Mouse (Mus musculus) gastrocnemius, postnatal 10 days (tissue): ENCODE data around the gene 4930512M02Rik. TPM values are rescaled to one million over a fixed set of nuclear protein-coding genes. Genes with fewer than 3 reads are reported as not detected.
A peak's percentile ranks its signal among the peaks of the same experiment; 100 is the strongest.

Source experiments
- DNase-seq: peaks from one replicate; pipeline ENCODE4 v3.0.0; 2021; ENCODE audit warnings: mixed read lengths
- total RNA-seq, 2 experiments: library from RNA; stranded (reverse); gene quantifications; 2 replicates each; pipeline ENCODE4 v1.2.3; 2021

Gene 4930512M02Rik
- total RNA-seq, 2 experiments from 2014 or later: not detected

GRCm38 (mm10) chr11:11564266-11565044 lies 63.2 kb downstream of the 4930512M02Rik start:
- no peak for DNase-seq

- no peak for DNase-seq
Measured at GRCm38 (mm10) chr11:11561118-11561517, 66.5 kb downstream of the 4930512M02Rik start.

GRCm38 (mm10) chr11:11559099-11559686 lies 68.4 kb downstream of the 4930512M02Rik start:
- no peak for DNase-seq

- DNase-seq: no peak
Measured at GRCm38 (mm10) chr11:11558662-11559061, 69.0 kb downstream of the 4930512M02Rik start.

GRCm38 (mm10) chr11:11557173-11557967 lies 70.3 kb downstream of the 4930512M02Rik start:
- peak; percentile 41 for DNase-seq

GRCm38 (mm10) chr11:11556186-11556585 lies 71.4 kb downstream of the 4930512M02Rik start:
- no peak for DNase-seq

- DNase-seq: no peak
Measured at GRCm38 (mm10) chr11:11555563-11555962, 72.1 kb downstream of the 4930512M02Rik start.

- DNase-seq: no peak
Measured at GRCm38 (mm10) chr11:11547597-11548240, 79.9 kb downstream of the 4930512M02Rik start.

- DNase-seq: no peak
Measured at GRCm38 (mm10) chr11:11546903-11547511, 80.6 kb downstream of the 4930512M02Rik start.

GRCm38 (mm10) chr11:11545948-11546347 lies 81.7 kb downstream of the 4930512M02Rik start:
- no peak for DNase-seq

Other genes starting within 250 kb of the 4930512M02Rik start
- gene Spata48, start 165.7 kb downstream of the 4930512M02Rik start, total RNA-seq: 1 to 10 TPM in 1 of 2 experiments, under 1 TPM in 1; 0.89 to 1.6 TPM
- gene Zpbp, start 165.4 kb downstream of the 4930512M02Rik start, total RNA-seq: under 1 TPM; 0.31 to 0.43 TPM
- gene Ikzf1, start 57.2 kb upstream of the 4930512M02Rik start, total RNA-seq: 1 to 10 TPM; 1.1 to 2.6 TPM
- 1 to 10 TPM; 3.9 to 4.8 TPM for gene Fignl1, start 181.1 kb upstream of the 4930512M02Rik start, total RNA-seq